Mouse (Mus musculus) splenic B cell, adult 2 months (primary cell): ENCODE measurements around the gene Col7a1.

ENCODE experiments used
- DNase-seq: peaks from one replicate; pipeline ENCODE4 v3.0.0-alpha.2; 2011; ENCODE audit warnings: low read depth, low spot score
- H3K27me3 ChIP-seq: 2 replicates; pipeline ENCODE4 v1.6.1; 2012; ENCODE audit warnings: mild to moderate bottlenecking, low read length, moderate library complexity, mixed read lengths; ENCODE audit not compliant: control insufficient read depth, poor library complexity, insufficient read depth, severe bottlenecking
- H3K36me3 ChIP-seq: 2 replicates; pipeline ENCODE4 v1.6.1; 2012; ENCODE audit warnings: mild to moderate bottlenecking, low read length, moderate library complexity, mixed read lengths; ENCODE audit not compliant: control insufficient read depth, poor library complexity, insufficient read depth, severe bottlenecking

Col7a1 gene

GRCm38 (mm10) chr9:109021428-109021827, 68.0 kb downstream of the Col7a1 start:
- DNase-seq: peak; percentile 76
- H3K36me3 ChIP-seq: peaks cover 3% of the 10 kb centered on the region; the same call in 1 of the 2 replicates
- H3K27me3 ChIP-seq: no peaks in the 10 kb centered on the region

DNA sequence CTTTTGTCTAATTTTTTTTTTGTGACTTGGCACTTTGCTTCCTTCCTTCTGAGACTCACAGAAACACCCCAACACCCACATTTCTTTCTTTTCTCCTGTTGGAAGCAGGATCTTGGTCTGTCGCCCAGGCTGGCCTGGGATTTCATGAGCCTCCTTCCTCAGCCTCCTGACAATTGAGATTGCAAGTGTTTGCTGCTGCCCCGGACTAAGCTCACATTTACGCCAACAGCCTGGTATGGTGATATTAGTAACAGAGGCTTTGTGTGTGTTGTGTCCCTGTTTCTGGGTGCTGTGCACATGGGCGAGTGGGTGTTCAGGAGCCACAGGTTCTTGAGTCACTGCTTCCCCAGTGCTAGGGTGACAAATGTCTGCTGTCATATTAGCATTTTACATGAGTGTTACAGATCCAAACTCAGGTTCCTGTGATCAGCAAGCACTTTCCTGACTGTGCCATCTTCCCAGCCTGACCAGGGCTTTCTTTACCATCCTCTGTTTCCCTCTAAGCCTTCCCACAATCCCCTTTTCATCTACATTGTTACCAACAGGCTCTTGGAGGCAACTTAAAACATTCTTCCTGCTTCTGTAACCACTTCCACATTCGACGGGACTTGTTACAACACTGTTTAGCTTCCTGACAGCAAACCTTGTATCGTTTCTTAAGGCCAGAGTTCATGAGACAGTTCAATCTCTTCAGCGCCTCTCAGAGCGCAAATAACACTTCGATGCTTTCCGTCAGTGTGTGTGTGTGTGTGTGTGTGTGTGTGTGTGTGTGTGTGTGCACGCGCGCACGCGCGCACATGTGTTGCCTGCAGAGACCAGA, 69.7 kb downstream of the Col7a1 start:
- Histone ChIP-seq H3K27me3 (no peaks in the 10 kb centered on the region), H3K36me3 (peaks cover 3% of the 10 kb centered on the region; the same call in 1 of the 2 replicates)
- peak; percentile 57 for DNase-seq

DNA sequence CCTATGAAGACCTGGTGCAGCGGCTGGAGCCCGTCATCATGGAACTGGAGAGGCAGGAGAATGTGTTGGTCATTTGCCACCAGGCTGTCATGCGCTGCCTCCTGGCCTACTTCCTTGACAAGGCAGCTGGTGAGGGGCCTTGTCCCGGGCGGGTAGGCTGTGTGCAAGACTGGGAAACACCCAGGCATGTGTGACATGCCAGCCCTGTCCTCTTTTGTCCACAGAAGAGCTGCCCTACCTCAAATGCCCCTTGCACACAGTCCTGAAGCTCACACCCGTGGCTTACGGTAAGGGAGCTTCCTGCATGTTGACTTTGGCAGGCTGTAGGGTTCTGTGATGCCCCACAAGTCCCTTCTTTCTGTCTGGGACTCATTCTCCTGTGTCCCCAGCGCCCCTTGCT, 74.1 kb downstream of the Col7a1 start:
- H3K27me3 ChIP-seq: no peaks in the 10 kb centered on the region
- H3K36me3 ChIP-seq: peaks cover 3% of the 10 kb centered on the region
- DNase-seq: no peak

- Histone ChIP-seq H3K36me3 (peaks cover 3% of the 10 kb centered on the region), H3K27me3 (no peaks in the 10 kb centered on the region)
- no peak for DNase-seq
Observed at GRCm38 (mm10) chr9:109028421-109028820, 75.0 kb downstream of the Col7a1 start.

DNA sequence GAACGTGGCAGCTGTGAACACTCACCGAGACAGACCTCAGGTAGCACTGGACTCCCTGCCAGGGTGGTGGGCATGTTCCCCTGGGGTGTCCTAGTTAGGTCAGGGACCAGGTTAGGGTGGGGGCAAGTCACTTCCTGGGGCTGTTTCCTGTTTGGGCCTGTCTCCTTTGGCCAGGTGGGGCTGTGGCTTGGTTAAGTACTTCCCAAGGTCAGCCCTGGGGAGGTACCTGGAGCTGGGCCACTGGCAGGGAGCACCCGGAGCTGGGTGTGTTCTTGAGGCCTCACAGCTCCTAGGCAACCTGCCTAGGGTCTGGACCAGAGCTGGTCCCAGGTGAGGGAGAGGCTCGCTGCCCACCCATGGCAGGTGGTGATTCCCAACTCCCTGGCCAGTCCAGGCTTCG, 75.5 kb downstream of the Col7a1 start:
- DNase-seq: no peak
- no peaks in the 10 kb centered on the region for H3K27me3 ChIP-seq
- peaks cover 3% of the 10 kb centered on the region for H3K36me3 ChIP-seq

GRCm38 (mm10) chr9:109030312-109030711, 76.9 kb downstream of the Col7a1 start:
- no peak for DNase-seq
- H3K36me3 ChIP-seq: peaks cover 3% of the 10 kb centered on the region
- no peaks in the 10 kb centered on the region for H3K27me3 ChIP-seq

DNA sequence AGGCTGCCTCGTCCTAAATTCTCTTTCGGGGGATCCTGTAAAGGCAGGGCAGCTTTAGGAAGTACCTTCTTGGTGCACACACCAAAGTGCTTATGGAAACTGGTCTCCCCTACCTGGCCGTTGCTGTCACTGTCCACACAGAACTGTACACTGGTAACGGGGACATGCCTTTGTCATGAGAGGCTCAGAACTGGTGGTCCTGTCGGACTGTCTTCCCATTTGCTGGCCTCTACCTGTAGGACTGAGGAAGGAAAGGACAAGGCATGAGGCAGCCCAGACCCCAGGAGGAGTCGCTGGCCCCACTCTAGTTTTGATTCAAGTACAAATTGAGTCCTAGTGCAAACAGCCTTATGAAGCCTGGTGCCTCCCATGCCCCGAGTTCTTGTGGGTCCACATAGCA, 77.6 kb downstream of the Col7a1 start:
- no peaks in the 10 kb centered on the region; the same call in 1 of the 2 replicates for H3K36me3 ChIP-seq
- no peaks in the 10 kb centered on the region for H3K27me3 ChIP-seq
- no peak for DNase-seq

GRCm38 (mm10) chr9:109031686-109032085, 78.3 kb downstream of the Col7a1 start:
- H3K36me3 ChIP-seq: no peaks in the 10 kb centered on the region; the same call in 1 of the 2 replicates
- H3K27me3 ChIP-seq: no peaks in the 10 kb centered on the region
- no peak for DNase-seq

GRCm38 (mm10) chr9:109032435-109032834, 79.0 kb downstream of the Col7a1 start:
- no peak for DNase-seq
- Histone ChIP-seq H3K36me3 (no peaks in the 10 kb centered on the region; the same call in 1 of the 2 replicates), H3K27me3 (no peaks in the 10 kb centered on the region)
